Mouse (Mus musculus): ENCODE measurements around the gene Uqcrfs1. TPM values are rescaled to one million over a fixed set of nuclear protein-coding genes. Genes with fewer than 3 reads are reported as not detected.

The Uqcrfs1 gene
- 100 to 1,000 TPM; 130 to 135 TPM for total RNA-seq (2021)

DNA sequence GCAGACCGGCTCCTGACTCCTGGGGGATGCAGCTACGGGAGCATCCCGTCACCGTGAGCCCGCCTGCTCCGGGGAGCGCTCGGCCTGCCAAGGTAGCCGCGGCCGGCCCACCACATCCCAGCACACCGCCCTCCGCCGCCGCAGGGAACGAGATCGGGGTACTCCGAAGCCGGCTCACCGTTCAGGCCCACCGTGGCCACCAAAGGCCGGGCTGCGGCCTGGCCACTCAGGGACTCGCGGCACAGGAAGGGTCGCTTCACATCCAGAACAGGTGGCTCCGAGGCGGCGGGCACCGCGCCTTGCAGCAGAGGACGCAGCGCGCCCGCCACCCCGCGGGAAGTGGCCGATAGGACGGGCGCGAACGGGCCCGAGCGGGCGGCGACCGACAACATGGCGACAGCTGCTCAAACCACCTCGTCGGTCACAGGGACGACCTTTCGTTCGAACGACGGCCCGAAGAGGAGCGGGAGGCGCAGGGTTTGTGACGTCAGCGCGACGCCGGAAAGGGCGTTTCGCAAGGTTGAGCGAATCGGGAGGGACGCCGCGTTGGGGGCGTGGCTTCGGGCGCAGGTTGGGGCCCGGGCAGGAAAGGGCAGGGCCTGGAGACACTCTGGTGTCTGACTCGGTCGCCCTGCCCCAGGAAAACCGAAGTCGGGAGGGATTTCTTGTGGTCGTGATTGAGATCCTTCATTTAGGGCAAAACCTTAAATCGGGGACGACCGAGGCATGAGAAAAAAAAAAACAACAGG is at the start of gene Uqcrfs1:
TSS of gene Uqcrfs1 (minus strand) at position 507 of the 749 bp plus-strand sequence.
- intact Hi-C loops (cut with DNase I): no loop called here
- peak; percentile 98 for DNase-seq

DNA sequence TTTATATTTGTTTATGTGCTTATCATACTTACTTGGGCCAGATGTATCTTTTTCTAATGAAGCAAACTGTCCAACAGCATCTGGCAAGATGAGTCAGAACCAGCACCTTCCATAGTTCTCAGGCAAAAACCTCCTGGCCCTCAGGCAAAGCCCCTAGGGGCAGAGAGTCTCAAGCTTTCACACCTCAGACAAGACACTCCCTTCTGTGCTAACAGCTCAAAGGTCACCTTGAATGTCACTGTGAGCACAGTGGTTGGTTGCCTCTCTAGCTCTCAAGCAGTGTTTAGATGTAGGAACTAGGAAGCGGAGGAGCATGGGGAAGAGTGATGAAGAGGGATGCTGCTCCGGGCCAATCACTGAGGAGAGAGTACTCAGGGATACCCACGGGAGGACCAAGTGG is 40.6 kb upstream of the Uqcrfs1 start:
- DNase-seq: no peak
- intact Hi-C loops (cut with DNase I): no loop called here

DNA sequence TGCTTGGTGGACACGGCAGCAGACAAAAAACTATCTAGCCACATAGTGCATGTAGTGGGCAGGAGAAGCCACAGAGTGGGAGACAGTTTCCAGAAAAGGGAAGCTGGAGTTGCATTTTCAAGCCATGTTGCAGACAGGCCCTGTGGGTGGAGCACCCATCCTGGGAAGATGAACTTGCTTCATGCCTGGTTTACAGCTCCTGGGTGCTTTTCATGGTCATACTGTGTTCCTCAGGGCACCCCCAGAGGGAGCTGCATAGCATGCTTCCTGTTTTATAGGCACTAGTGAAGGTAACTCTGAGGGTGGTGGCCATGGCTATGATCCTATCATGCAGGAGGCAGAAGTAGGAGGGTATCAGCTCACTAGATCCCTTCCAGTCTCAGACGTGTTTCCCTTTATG is 37.4 kb upstream of the Uqcrfs1 start:
- DNase-seq: no peak
- intact Hi-C loops (cut with DNase I): no loop called here

DNA sequence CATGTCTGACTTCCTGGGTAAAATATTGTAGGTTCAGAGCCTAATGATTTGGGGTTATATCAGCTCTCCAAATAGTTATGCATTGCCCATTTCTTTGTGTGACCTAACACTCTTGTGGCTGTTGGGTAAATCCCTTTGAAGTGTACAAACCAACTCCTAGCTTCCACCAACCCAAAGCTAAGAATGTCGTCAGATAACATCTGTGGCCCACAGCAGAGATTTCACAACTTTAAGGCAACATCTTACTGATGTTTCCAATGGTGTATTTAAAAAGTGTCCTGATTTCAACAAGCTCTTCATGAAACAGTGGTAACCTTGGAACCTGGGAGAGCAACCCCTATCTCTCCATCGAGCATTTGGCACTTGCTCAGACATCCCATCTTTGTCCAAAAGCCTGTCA is 33.6 kb upstream of the Uqcrfs1 start:
- no peak for DNase-seq
- intact Hi-C loops (cut with DNase I): no loop called here

DNA sequence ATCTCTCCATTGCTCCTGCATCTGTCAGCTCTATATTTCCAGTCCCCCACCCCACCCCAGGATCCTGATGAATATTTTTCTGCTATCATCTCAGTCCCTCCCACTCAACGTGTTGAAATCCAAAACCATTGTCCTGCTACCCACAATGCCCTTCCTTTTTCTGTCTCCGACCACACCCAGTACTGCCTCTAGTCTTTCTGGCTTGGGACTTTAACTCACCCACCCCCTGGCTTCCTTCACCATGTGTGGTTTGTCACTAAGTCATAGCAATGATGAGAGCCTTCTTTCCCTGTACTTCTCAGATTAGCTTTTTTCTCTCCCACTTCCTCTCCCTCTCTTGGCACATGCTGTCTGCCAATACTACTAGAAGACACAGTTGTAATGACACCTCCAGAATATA is 31.7 kb upstream of the Uqcrfs1 start:
- intact Hi-C loops (cut with DNase I): no loop called here
- no peak for DNase-seq

DNA sequence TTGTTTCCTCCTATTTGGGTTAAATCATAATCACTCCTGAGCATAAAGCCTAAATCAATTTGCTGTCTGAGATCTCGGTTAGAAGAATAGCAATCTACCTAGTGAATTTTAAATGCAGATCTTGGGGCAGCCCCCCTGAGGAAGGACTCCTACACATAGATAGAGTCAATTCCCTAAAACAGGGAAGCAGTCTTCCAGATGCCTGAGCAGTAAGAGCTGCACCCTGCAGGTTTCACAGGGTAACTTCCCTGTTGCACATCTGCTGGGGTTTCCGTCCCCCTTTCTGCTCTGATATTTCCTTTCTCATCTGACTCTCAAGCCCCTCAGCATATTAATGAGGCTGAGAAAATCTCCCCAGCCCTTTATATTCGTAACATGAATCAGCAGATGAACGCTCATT is 27.8 kb upstream of the Uqcrfs1 start:
- DNase-seq: no peak
- intact Hi-C loops (cut with DNase I): no loop called here

DNA sequence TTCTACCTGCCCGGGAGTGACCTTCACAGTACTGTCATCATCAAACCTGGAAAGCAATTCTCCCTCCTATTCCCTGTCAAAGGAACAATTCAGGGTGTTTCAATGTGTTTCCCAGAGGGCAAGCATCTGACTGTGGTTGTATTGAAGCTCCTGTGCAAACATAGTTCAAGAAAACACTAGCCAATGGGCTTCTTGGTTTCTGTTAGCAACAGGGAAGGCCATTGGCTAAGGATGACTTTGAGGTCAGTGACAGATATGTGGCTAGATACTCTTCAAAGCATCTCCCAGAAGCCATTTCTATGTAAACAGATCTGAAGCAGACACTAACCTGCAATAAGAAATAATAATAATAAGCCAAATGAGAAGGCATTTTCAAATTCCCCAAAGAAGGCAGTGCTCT is 25.0 kb upstream of the Uqcrfs1 start:
- no peak for DNase-seq
- intact Hi-C loops (cut with DNase I): no loop called here

DNA sequence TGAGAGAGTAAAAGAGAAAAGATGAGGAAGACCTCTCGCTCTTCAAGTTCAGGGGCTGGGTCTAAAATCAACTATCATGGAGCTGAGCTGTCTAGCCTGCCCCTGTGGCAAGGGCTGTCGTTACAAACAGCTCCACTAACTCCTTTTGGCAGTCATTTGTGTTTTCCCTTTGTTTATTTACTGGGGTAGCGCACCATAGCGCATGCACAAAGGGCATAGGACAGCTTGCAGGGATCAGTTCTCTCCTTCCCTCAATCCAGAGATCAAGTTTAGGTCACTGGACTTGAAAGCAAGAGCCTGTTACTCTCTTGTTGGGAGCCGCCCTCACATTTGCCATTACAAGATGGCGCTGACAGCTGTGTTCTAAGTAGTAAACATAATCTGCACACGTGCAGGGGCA is 22.4 kb upstream of the Uqcrfs1 start:
- intact Hi-C loops (cut with DNase I): loop anchor here (10.0 kb wide), 1 partner anchor 1087 kb away; no protein-coding TSS in a partner anchor
- DNase-seq: no peak

DNA sequence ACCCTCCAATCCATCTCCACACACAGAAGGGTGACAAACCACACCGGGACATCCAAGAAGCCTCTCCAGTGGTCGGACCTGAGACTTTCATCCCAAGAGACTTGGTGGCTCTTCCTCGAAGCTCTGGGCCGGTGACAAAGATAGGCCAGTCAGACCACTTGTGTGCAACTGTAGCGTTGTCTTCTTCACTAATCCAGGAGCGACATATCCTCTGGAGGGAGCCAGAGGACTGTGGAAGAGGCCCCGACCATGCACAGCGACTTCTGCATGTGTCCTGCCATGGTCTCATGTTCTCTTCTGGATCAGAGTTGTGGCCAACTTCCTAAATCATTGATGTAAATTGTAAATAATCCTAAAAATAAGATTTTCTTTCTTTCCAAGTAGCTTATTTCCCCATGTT is 21.6 kb upstream of the Uqcrfs1 start:
- intact Hi-C loops (cut with DNase I): loop anchor here (10.0 kb wide), 1 partner anchor 1088 kb away; no protein-coding TSS in a partner anchor

DNA sequence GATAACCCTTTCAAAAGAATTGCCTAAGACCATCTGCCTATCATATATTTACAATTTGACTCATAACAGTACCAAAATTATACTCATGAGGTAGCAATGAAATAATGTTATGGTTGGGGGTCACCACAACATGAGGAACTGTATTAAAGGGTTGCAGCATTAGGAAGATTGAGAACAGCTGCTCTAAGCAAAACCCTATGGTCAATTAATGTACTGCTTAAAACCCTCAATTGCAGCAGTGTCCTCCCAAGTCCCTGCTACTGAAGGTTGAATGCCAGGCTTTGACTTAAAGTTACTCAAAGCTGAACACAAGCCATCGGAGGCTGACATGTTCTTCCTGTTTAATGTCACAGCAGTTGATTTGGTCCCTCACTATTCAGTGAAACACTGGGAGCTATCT is 15.4 kb upstream of the Uqcrfs1 start:
- no peak for DNase-seq
- intact Hi-C loops (cut with DNase I): loop anchor here (10.0 kb wide), 1 partner anchor 1094 kb away; no protein-coding TSS in a partner anchor

More for the DNA sequence above, 21.6 kb upstream of the Uqcrfs1 start:
- peak; percentile 53 for DNase-seq

DNA sequence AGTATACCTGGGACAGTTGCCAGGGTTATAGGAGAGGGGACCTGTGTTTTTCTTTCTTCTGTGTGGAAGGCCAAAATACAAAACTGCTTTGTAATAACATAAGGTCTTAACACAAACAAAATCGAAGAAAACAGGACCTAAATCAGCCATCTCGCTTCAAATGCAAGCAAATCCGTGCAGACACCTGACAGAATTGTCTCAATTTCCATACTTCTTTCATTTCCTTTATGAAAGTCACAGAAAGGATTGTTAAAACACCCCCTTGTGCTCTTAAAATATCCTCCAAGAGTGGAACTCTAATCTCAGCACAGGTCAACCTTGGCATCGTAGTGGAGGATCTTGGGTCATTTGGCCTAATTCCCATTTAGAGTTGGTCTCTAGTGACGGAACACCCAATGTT is 14.9 kb upstream of the Uqcrfs1 start:
- intact Hi-C loops (cut with DNase I): loop anchor here (10.0 kb wide), 1 partner anchor 1095 kb away; no protein-coding TSS in a partner anchor
- DNase-seq: no peak

DNA sequence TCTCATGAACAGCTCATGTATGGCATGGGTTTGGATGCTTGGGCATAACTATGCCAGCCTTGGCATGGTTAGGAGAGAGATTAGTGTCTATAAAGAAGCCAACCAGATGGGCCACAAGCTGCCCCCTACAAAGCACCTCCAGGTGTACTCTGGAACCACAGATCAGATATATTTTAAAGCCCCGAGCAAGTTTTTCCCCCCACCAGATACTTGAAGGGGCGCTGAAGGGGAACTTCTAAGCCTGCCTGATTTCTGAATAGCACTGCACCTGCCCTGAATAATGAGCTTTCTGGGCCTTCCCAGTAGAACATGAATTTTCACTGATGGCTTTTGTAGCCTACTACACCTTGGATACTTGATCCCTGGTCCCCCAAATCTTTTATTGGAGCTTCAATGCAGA is 12.6 kb upstream of the Uqcrfs1 start:
- no peak for DNase-seq
- intact Hi-C loops (cut with DNase I): no loop called here

DNA sequence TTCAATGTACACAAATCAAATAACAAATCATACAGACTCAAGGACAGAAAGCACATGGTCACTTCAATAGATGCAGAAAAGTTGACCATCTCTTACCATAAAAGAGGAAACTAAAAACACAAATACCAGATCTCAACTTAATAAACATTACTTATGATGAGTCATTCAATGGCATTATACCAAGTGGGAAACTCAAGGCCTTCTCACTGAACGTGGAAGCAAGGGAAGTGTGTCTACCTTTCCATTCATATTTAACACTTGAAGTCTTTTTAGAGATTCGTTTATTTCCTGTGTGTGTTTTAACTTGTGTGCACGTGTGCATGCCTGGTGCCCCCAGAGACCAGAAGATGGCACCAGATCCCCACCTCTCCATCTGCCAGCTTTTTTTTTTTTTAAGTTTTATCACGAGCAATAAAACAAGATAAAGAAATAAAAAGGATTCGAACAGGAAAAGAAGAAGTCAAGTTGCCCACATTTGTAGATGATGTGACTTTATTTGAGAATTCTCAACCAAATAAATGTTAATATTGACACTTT is 8.0 kb upstream of the Uqcrfs1 start:
- intact Hi-C loops (cut with DNase I): no loop called here
- DNase-seq: no peak

DNA sequence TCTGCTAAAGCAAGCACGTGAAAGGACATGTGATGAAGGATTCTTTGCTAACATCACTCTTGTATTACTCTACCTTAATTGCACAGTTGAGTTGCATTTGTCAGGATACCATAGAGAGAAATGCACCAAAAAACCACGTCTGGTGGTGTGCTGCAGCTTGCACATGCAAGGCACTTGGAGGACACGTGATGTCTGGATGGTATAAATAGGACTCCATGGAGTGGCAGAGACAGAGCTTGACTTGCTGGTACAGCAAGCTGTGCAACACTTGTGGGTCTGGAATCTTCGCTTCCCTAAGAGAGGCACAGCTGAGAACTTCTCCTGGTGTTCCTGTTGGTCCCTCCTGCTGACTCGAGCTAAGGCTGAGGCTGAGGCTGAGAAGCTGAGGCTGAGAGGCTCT is 4.2 kb upstream of the Uqcrfs1 start:
- intact Hi-C loops (cut with DNase I): no loop called here
- no peak for DNase-seq

DNA sequence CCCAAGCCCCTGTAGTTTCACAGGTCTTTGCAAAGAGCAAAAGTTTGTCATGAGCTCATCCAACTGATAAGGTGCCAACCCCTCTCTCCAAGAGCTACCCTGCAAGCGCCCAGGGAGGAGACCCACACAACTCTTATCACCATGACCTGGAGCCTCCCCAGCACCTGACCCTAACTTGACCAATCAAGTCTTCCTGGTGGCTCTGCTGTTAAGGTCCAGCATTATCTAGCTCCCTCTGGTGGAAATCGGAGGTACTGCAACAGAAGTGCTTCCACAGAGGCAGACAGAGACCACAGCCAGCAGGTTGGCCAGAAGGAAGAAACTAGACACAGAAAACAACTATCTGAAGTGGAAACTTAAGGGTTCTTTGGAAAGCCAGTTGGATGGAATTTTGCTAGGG is 3.7 kb upstream of the Uqcrfs1 start:
- DNase-seq: peak; percentile 78
- intact Hi-C loops (cut with DNase I): no loop called here

DNA sequence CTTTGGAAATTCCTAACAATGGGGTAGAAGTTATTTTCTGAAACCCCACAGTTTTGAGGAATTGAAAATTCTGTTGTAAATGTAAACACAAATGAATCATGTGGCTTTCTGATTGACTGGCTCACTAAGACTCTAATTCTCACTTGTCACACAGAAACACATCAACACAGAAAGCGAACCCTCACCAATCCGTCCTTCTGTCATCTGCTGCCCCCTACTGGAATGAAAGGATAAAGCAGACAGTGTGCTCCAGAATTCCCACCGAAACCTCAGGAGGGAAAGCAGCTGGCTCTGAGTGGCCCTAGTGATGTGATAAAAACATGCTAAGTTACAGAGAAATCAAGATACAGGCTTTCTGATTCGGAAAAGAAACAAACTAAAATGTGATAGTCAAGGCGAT is 14.4 kb downstream of the Uqcrfs1 start:
- intact Hi-C loops (cut with DNase I): loop anchor here (5.0 kb wide), 1 partner anchor 258 kb away; no protein-coding TSS in a partner anchor
- peak; percentile 41 for DNase-seq

DNA sequence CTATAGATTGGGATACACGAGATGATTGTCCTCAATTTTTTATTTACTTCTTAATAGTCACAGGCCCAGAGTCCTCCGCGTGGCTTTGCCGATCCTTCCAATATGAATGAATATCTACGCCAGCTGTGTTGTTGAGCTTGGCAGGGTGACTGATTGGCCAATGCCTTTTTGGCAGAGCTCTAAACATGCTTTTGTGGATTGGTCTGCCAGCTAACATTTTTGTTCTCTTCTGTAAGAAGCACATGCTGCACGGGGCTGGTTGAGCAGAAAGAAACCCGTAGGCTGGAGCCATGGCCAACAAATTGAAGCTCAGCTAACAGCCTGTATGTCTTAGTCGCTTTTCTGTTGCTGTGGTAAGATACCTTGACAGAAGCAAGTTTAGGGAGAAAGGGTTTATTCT is 20.2 kb downstream of the Uqcrfs1 start:
- DNase-seq: no peak
- intact Hi-C loops (cut with DNase I): no loop called here

DNA sequence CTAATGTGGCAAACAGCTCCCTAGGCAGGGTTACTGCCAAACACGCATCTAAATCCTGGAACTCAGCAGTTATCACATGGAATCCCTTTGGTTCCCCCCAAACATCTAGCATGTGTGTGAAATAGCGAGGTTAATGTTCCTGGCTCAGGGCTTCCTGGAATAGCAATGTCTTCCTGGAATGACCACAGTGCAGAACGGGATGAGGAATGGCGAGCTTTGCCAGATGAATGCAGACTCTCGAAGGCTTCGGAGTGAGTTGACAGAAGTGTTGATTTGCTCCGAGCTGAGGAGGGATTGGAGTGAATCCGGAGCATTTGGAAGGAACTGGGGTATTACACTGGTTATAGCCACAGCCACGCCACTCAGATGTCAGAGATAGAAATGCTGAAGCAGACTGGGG is 21.2 kb downstream of the Uqcrfs1 start:
- no peak for DNase-seq
- intact Hi-C loops (cut with DNase I): no loop called here

DNA sequence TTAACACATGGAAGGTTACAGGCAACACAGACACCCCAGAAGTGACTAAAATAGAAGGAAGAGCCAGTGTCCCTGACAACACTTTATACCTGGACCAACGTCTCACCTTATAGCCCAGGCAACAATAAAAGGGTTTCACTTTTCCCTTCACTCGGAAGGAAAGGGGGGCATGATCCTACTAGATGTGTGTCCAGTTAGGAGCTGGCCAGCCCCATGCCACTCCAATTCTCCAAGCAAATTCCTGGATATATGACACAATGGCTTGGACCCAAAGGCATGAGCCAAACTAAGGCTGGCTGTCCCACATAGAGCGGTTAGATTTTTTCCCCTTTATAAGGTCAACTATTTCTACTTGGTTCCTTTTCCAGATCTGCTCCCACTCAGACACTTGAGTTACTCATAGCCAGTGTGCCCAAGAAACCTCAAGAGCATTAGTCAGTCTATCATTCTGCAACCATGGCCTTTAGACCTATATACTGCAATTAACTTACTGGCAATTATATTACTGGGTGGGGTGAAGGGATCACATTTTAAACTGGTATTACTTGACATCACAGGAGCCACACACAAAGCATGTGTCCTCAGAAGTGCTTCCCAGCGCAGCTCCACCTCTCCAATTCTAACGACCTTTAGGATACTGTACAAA is 21.8 kb downstream of the Uqcrfs1 start:
- intact Hi-C loops (cut with DNase I): no loop called here
- DNase-seq: no peak

DNA sequence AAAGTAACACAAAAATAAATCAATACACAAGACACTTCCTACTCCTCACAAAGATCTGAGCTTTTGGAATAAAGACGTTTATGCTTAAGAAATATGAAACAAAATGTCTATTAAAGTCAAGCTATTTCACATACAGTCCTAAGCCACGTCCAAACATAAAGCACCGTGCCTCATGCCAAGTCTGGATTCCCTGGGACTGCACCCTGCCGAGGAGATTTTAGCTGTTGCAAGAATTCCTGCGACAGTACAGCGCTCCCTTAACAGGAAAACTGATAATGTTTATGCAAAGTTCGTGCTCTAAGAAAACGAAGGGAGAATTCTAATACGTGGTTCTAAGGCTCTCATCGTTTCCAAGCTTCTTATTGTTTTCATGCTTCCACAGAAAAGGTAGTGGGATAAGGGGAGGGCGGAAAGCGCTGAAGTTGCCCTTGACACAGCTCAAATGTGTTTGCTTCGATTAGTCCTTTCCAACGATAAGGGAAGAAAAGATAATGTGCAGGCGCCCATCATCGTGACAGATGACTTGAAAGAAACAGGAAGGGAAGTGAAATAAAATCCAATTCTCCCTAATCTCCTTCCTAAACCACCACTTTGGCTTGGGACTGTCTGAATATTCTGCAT is 23.8 kb downstream of the Uqcrfs1 start:
- intact Hi-C loops (cut with DNase I): no loop called here
- DNase-seq: no peak

DNA sequence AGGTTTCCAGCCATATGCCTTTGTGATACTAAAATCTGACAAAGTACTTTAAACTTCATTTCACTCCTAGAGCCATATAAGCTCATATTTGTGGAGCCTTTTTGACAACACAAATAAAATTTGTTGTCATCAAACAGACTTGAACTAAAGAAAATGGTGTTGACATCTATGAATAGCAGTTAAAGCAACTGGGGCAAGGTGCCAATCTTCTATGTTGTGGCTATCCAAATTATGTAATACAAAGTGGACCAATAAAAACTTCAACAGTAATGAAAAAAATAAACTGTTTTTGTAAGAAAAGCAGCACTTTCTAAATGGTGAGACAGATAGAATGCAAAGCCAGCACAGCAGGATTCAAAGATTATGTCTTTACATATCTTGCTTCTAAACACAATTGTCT is 27.0 kb downstream of the Uqcrfs1 start:
- intact Hi-C loops (cut with DNase I): no loop called here
- DNase-seq: no peak

DNA sequence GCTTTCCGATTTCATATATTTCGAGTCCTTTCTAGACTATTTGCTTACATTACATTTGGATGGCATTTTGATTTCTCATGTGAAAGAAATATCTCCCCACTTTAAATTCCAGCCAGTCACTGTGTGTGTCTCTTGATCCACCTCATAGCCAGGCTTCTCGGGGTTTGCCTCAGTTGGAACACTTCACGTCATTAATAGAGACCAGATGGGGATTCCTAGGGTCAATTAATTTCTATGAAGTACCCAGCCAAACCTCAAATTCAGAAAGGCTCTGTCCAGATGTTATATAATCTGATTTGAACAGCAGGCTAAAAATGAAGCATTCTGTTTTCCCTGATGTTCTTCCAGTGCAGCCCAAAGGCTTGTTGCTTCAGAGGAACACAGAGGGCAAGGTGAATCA is 37.5 kb downstream of the Uqcrfs1 start:
- DNase-seq: no peak
- intact Hi-C loops (cut with DNase I): no loop called here
